Mouse (Mus musculus): Measurements from ENCODE around the gene Rev3l. TPM values are rescaled to one million over a fixed set of nuclear protein-coding genes. Genes with fewer than 3 reads are reported as not detected.

Rev3l gene
- total RNA-seq, 2 experiments from 2014 or later = 27.9 to 28.6 TPM

DNA sequence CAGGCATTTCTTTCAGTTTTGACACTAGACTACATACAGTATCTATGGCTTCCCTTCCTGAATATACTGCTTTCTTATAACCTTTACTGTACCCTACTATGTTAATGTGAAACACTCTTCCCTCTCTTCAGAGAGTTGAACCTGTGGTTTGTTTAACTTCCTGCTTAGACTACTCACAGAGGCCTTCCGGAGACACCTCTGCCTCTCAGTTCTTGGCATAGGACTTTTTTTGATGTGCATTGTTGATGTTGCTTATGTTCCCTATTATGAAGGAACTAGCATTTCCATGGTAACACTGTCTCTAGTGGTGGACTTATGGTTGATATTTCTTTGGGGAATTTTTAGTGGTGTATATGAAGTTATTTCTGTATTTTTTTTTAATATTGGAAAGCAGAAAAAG is 61.4 kb downstream of the Rev3l start:
- no peak for DNase-seq (ENCODE audit: extremely low spot score in 1 of 2, low spot score in 2 of 2)
- TF ChIP-seq CTCF (IDR thresholded peaks at IDR 0.05) = no peak
- intact Hi-C loops (cut with DNase I) = no loop called here
- Histone ChIP-seq H3K27ac (no peak overlapping the region), H3K4me3 (no peak overlapping the region)

DNA sequence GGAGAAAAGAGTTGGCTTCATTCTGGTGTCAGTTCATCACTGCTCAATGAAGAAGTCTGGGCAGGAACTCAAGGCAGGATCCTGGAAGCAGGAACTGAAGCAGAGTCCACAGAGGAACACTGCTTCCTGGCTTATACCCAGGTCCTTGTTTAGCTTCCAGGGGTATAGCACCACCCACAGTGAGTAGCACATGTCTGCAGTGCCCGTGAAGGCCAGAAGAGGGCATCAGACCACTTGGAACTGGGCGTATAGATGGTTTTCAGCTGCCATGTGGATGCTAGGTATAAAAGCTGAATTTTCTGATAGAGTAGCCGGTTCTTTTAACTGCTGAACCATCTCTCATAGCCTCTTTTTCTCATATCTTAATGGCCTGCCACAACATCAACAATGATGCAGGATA is 79.6 kb downstream of the Rev3l start:
- no peak overlapping the region for H3K4me3 ChIP-seq
- no peak for DNase-seq (ENCODE audit: extremely low spot score in 1 of 2, low spot score in 2 of 2)
- intact Hi-C loops (cut with DNase I) = loop anchor here (5.0 kb wide), 1 partner anchor 41 kb away; no protein-coding TSS in a partner anchor
- peak; percentile 39 for TF ChIP-seq CTCF (IDR thresholded peaks at IDR 0.05)
- H3K27ac ChIP-seq = no peak overlapping the region

DNA sequence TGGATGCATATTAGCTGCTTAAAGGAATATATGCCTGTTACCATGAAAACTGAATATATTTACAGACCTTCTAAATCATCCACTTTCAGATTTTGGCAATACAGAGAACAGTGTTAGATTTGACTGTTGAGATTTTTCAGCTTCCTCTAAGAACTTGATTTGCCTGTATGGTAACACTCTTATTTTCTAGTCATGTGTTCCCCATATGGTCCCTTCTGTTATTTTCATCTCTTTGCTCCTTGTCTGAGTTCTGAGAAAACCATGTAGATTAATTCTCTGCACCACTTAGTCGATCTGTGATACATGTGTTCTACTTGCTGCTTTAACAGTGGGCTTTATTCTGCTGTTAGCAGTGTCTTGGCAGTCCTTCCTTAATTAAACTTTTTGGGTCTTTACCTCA is 110.7 kb downstream of the Rev3l start:
- no peak for DNase-seq (ENCODE audit: extremely low spot score in 1 of 2, low spot score in 2 of 2)
- Histone ChIP-seq H3K4me3 (no peak overlapping the region), H3K27ac (no peak overlapping the region)
- TF ChIP-seq CTCF (IDR thresholded peaks at IDR 0.05) = no peak
- intact Hi-C loops (cut with DNase I) = no loop called here

DNA sequence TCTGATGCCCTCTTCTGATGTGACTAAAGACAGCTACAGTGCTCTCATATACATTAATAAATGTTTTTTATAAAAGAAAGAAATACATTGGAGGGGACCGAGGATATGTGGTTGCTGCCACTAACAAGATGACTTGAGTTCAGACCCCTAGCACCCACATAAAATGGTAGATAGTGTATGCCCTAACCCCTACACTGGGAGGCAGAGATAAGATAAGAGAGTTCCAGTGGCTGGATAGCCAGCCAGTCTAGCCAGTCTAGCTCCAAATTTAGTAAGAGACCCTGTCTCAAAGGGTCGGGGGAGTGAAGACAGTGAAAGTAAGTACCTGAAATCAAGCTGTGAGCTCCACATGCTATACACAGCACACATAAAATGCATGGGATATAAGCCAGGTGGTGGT is 133.6 kb downstream of the Rev3l start:
- no peak for DNase-seq (ENCODE audit: extremely low spot score in 1 of 2, low spot score in 2 of 2)
- Histone ChIP-seq H3K27ac (no peak overlapping the region), H3K4me3 (no peak overlapping the region)
- intact Hi-C loops (cut with DNase I) = no loop called here
- TF ChIP-seq CTCF (IDR thresholded peaks at IDR 0.05) = no peak

DNA sequence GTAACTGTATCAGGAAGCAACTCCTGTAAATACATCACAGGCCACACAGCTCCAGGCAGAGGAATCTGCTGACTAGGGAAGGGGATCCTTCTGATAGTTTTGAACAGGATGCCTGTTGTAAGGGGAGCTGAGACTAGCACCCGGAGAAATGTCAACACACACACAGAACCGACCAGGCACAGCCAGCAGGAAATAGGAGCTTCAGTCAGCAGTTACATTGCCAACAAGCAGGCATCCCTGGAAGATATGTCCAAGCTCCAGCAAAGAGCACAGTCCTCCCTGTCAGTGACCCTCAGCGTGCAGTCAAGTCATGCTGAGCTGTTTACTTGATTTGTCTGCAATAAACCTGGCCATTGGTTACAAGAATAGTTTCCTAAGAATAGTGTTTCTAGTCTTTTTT is 156.7 kb downstream of the Rev3l start:
- DNase-seq (ENCODE audit: extremely low spot score in 1 of 2, low spot score in 2 of 2) = no peak
- intact Hi-C loops (cut with DNase I) = no loop called here
- Histone ChIP-seq H3K27ac (no peak overlapping the region), H3K4me3 (no peak overlapping the region)
- no peak for TF ChIP-seq CTCF (IDR thresholded peaks at IDR 0.05)

DNA sequence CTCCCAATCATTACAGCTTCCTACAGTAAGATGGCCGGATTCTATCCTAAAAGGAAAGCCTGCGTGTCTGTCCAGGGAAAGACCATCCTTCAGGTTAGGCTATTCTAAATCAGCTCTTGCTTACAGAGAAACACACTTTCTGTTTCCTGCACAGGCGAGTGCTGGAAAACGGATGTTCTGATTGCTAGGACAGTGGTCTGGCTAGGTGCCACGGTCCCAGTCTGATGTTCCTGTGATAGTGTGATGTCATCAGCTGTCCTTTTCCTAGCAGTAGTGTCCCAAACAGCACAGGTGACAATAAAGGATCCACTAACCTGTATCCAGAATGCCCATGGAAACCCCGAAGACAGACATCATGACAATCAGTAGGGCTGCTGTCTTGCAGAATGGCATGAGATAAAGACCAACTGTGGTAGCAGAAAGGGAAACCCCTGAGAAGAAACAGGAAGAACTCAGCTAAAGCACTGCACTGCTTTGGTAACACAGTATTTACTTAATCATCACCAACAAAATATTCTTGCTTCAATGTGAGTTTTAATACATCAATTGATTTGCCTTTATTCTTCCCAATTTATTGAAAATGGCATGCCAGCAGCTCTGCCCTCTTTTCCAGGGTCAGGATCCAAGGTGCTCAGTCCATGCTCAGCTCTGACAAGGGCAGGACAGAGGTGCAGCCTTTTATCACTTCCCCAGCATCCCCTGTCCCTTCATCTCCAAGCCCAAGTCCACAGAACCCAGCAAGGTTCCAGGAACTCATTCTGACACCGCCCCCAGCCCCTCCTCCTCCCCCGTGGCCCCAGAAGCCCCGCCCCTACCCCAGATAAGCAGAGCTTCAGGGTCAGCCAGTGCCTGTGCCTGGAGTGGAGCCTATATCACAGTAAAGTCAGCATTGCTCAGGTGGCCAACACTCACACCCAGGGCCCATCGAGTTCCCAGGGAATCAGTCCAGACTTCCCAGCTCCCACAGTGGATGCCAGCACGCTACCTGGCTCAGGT is 162.1 kb downstream of the Rev3l start:
- no peak overlapping the region for H3K4me3 ChIP-seq
- H3K27ac ChIP-seq = no peak overlapping the region
- intact Hi-C loops (cut with DNase I) = no loop called here
- TF ChIP-seq CTCF (IDR thresholded peaks at IDR 0.05) = no peak
- no peak for DNase-seq (ENCODE audit: extremely low spot score in 1 of 2, low spot score in 2 of 2)

DNA sequence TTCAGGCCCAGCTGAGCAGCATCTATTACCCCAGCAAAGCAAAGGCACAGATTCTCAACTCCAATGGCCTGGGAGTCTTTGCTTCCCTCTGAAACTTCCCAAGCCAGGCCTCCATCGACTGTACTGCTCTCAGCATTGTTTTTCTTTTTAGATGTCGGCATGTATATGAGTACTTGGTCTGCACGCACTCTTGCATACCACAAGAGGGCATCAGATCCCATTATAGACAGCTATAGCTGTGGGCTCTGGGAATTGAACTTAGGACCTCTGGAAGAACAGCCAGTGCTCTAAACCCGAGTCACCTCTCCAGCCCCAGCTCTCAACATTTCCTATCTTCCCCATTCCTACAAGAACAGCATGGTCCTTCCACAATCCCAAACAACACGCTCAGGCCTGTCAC is 164.6 kb downstream of the Rev3l start:
- Histone ChIP-seq H3K27ac (no peak overlapping the region), H3K4me3 (no peak overlapping the region)
- intact Hi-C loops (cut with DNase I) = loop anchor here (5.0 kb wide), 1 partner anchor 131 kb away; the partner anchor contains the start of gene Mfsd4b1
- no peak for DNase-seq (ENCODE audit: extremely low spot score in 1 of 2, low spot score in 2 of 2)
- peak; percentile 19; the same call in 1 of the 2 replicates for TF ChIP-seq CTCF (IDR thresholded peaks at IDR 0.05)

DNA sequence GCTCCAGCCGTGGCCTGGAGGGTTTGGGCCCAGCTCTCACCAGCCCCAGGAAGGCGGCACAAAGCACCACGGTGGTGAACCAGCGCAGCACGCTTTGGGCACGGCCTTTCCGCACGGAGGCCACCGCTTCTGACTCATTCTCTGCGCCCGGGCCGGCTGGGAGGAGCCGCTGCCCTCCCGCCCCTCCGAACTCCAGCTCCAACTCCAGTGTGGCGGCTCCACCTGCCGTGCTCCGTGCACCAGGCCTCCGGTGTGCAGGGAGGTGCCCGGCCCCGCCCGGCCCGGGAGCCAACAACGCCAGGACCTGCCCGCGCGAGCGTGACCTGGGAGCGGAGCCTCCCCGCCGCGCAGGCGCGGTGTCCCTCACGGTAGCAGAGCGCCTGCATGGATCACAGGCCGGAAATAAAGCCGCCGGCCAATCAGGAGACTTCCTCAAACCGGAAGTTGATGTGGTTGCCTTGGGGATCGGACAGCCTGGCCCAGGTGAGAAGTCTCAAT is 167.0 kb downstream of the Rev3l start, which contains the start of gene Mfsd4b4:
Gene Mfsd4b4, minus strand, starts transcription at position 365 of the 498 bp plus-strand sequence.
- intact Hi-C loops (cut with DNase I) = loop anchor here (5.0 kb wide), 1 partner anchor 128 kb away; the partner anchor contains the start of gene Mfsd4b1
- peak; percentile 80 to 86 for DNase-seq (ENCODE audit: extremely low spot score in 1 of 2, low spot score in 2 of 2)
- no peak for TF ChIP-seq CTCF (IDR thresholded peaks at IDR 0.05)
- H3K27ac ChIP-seq = peak within 1 kb of the TSS; percentile 90
- peak within 1 kb of the TSS; percentile 61 for H3K4me3 ChIP-seq

DNA sequence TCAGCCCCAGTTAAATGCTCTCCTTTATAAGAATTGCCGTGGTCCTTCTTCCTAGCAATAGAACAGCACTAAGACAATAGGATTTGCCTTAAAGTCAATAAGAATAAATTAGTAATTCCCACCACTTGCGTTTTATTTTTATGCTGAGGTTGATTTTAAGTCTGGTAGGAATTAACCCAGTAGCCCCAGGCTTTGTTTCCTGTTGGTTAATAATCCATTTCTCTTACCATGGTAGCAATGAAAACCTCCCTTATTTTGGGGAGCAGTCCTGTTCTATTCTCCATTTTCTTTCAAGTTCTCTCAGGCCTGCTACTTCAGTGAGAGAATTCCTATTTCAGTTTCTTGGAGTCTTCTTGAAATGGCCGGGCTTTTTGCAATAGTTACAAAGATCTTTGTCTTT is 172.3 kb downstream of the Rev3l start:
- Histone ChIP-seq H3K27ac (no peak overlapping the region), H3K4me3 (no peak overlapping the region)
- TF ChIP-seq CTCF (IDR thresholded peaks at IDR 0.05) = no peak
- no peak for DNase-seq (ENCODE audit: extremely low spot score in 1 of 2, low spot score in 2 of 2)
- intact Hi-C loops (cut with DNase I) = no loop called here

DNA sequence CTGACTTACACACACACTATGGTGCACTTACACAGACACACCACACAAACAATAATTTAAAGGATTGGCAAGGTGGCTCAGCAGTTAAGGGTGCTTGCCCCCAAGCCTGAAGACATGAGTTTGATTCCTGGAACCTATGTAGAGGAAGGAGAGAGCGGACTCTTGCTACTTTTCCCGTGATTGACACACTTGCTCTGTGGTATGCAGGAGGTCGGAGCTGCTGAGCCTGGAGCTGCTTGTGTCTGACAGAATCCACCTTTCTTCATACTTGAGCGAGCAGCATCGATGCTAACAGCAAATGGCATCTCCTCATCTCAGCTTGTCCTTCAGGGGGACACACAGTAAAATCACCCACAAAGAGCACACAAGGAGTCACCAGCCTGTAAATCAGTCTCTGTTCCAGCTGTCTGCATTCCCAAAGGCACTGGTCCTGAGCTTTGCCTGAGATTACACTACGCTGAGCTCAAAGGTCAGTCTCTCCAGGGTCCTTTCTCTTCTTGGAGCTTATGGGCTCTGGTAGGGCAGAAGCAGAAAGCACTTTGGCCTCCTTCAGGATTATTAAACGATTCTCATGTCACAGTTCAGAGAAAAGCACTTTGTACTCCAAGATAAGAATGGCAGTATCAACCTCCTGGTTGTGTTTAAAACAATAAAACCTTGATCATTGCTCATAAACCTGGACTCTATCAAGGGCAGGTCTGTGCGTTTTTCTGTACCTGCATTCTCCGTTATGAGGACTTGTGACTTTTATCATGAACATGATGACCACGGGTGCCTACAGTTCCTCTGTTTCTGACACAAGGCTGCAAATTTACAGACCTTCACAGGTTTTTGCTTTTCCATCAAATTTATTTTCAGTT is 175.1 kb downstream of the Rev3l start:
- DNase-seq (ENCODE audit: extremely low spot score in 1 of 2, low spot score in 2 of 2) = no peak
- TF ChIP-seq CTCF (IDR thresholded peaks at IDR 0.05) = no peak
- Histone ChIP-seq H3K27ac (no peak overlapping the region), H3K4me3 (no peak overlapping the region)
- intact Hi-C loops (cut with DNase I) = no loop called here

DNA sequence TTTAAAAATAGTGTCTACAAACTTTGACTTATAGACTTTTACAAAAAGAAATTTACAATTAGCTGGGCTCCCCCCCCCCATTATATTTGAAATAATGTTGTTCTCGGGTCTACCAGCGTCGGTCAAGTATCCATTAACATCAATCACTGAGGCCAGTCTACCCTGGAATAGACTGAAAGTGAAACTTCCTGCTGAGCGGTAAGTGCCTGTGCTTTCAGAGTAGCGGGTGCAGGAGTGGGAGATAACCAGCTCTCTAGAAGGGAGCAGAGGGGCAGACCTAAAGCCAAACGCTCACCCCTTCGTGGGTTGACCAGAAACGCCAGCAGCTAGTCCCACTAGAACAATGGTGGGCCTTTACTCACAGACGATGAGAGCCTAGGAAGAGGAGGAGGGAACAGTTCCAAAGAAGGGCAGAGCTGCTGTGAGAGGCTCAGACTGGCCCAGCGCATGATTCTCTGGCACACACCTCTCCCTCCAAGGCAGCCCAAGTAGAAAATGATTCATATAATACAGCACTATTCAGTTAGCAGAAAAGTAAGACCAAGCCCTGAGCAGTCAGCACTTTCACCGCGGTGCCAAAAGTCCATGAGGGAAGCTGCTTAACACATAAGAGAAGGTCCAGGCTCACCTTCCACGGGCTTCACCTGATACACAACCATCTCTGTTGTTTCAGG is 177.0 kb downstream of the Rev3l start:
- no peak for TF ChIP-seq CTCF (IDR thresholded peaks at IDR 0.05)
- intact Hi-C loops (cut with DNase I) = no loop called here

More for the DNA sequence above, 177.0 kb downstream of the Rev3l start:
- no peak overlapping the region for H3K27ac ChIP-seq
- no peak for DNase-seq (ENCODE audit: extremely low spot score in 1 of 2, low spot score in 2 of 2)
- H3K4me3 ChIP-seq = no peak overlapping the region
